Mouse (Mus musculus): ENCODE measurements at regions not wholly inside any gene's neighbourhood (a gene's known extent, or its start where the extent isn't known, plus 50 kb on each side); places are given as distances from the start of the nearest gene placed in this dataset.

GRCm38 (mm10) chr14:100444099-100444498 lies 159.6 kb upstream of the Klf12 start:
- TF ChIP-seq ZC3H11A (IDR thresholded peaks at IDR 0.05; ENCODE audit: borderline replicate concordance, low read depth, low read length) (no peak), CHD2 (IDR thresholded peaks at IDR 0.05; ENCODE audit: low read depth, low read length) (no peak), MAFK (IDR thresholded peaks at IDR 0.05; ENCODE audit: insufficient read depth, low read depth, low read length) (no peak), ZNF384 (IDR thresholded peaks at IDR 0.05; ENCODE audit: low read depth, low read length) (no peak)

Measured in ES-E14 (cell line).